Mouse (Mus musculus): ENCODE measurements around the gene Cnn3.

The Cnn3 gene

DNA sequence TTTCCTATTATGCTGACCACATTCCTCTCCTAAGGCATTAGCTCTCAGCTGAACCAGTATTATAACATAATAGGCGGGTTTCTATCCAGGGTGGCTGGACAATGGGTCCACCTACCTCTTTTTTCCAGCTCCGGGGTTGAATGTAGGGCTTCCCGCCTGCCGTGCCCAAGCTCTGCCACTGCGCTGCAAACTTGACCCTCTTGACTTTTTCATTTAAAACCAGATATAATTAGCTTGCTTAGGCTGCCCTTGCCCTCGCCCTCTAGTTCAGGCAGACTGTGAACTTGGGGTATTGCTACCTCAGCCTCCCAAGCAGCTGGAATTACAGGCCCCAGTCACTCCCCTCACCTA is 8.1 kb upstream of the Cnn3 start:
- no peak for DNase-seq (ENCODE audit: low spot score in 2 of 2)

DNA sequence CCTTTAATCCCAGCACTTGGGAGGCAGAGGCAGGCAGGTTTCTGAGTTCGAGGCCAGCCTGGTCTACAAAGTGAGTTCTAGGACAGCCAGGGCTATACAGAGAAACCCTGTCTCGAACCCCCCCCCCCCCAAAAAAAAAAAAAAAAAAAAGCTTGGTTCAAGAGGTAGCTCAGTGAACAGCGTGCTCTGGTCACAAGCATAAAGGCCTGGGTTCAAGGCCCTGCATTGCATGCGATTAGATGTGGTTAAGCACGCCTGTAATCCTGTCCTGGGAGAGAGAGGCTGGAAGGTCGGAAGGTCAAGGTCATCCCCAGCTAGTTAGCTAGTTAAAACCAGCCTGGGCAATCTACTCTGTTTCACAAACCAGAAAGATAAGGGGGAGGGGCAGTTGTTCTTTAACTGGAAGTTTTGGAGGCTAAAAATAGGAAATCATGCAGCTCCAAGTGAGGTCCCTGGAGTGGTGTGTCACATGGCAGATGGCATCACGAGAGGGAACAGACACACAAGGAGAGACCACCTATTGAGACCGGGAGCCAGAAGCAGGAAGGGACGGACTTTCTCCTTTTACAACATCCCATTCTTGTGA is 7.4 kb upstream of the Cnn3 start:
- no peak for DNase-seq (ENCODE audit: low spot score in 2 of 2)

DNA sequence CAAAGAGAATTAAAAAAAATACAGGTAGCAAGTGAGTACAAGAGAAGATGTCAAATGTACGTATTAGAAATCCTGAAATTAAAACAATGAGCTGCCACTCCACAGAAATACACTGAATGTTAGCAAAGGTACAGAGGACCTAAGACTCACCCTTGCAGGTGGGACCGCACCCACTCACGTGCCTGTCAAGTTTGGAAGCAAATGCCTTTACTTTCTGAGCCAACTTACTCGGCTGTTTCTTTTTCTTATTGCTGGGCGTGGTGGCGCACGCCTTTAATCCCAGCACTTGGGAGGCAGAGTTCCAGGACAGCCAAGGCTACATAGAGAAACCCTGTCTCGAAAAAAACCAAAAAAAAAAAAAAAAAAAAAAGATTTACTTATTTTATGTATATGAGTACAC is 3.9 kb upstream of the Cnn3 start:
- no peak for DNase-seq (ENCODE audit: low spot score in 2 of 2)

DNA sequence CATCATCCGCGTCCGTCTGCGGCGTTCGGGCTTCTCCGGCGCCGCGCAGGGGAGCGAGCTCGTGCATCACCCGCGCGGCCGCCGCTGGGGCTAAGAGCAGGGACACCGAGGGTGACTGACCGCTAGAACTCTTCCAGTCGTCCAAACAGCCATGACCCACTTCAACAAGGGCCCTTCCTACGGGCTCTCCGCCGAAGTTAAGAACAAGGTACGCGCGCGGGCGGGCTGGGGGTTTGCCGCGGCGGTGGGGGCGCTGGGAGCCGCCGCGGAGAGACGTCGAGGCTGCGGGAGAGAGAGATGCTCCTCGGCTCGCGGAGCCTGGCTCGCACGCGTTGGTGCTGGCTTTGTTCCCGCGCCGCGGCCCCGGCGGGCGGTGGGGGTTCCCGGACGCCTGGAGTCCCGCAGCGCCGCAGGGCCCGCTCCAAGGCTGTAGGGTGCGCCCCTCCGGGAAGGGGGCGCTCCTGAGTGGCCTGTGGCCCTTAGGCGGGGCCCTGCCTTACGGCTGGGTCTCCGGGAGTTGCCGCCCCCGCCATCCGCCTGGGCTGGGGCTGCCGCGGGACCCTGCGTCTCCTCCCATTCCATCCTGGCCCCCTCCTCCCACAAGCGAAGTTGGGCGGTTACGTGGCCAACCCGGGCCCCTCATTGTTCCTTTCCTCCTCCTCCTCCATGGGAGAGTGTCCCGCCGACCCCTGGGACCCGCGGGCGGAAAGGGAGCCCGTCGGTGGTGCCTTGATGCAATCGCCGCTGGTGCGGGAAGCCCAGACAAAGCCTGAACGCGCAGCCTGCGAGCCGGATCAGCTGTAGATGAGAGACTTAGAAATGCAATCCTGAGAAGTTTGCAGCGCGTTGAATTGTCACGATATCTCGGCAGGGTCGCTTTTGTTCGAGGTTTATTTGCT is 573 bp downstream of the Cnn3 start:
- DNase-seq (ENCODE audit: low spot score in 2 of 2): peak; percentile 76 to 77

DNA sequence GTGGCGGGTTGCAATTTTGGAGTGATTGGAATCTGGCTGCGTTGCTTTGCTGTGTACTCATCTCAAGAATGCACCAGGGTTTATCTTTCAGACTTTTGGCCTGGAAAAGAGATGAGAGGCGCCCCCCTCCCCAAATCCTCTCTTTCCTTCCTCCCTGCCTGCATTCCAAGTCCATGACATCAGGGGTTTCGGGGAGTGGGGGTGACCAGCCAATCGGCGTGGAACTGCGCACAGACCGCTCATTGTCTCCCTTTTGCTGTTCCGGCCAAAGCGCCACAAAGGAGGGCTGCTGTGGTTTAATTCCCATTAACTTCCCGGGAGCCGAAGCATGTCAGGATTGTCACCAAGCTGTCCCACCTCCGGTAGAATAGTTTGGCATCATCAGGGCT is 1.2 kb downstream of the Cnn3 start:
- peak; percentile 65 to 78 for DNase-seq (ENCODE audit: low spot score in 2 of 2)

DNA sequence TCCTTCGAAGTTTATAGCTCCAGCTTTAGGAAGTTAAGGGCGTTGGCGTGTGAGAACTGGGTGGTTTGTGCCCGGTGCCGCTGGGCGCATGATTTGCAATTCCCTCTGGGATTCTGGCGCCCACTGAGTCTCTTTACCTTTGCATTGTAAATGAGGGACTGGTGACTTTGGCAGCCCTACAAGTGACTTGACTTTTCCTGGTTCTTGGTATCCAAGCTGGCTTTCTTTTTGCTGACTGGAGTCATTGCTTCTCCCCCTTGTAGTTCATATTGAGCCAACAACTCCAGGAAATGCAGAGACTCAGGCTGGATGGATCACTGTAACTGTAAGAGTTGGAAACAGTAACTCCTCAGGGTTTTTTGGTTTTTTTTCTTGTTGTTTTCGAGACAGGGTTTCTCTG is 1.9 kb downstream of the Cnn3 start:
- DNase-seq (ENCODE audit: low spot score in 2 of 2): no peak

DNA sequence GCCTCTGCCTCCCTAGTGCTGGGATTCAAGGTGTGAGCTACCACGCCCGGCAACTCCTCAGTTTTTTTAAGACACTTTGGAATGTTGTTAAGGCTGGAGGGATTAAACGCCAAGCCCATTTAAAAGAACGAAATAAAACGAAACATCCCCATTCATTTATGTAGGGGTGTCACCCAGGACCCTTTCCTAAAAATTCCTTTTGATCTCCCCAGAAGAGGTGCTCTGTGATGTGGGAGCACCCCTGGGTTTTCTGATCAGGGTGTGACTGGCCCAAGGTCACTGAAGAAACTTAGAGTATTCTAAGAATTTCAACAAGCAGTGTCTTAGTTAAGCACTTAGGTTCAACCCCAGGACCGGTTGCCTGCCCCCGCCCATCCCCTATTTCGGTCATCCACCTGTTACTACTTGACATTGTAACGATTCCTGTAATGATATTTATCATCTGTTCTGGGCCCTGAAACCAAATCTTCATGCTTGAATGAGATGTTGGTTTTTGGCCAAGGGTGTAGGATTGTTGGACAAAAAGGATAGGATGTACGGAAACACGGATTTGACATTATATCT is 2.5 kb downstream of the Cnn3 start:
- no peak for DNase-seq (ENCODE audit: low spot score in 2 of 2)

DNA sequence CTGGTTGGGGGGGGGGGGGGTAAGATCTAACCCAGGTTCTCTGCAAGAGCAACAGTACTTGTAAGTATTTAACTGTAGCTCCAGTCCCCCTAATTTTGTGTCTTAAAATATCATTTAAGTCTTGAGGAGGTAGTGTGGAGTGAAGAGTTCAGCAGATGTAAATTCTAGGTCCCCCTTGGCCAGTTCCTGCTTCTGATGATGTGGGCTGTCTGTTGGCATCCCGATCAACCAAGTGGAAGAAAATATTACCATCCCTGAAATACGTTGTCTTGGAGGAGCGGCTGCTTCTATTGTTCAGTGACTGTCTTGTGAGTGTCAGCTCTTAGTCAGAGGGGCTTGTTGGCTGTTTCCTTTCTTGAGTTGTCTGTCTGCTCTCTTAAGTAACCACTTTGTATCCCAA is 3.2 kb downstream of the Cnn3 start:
- no peak for DNase-seq (ENCODE audit: low spot score in 2 of 2)

DNA sequence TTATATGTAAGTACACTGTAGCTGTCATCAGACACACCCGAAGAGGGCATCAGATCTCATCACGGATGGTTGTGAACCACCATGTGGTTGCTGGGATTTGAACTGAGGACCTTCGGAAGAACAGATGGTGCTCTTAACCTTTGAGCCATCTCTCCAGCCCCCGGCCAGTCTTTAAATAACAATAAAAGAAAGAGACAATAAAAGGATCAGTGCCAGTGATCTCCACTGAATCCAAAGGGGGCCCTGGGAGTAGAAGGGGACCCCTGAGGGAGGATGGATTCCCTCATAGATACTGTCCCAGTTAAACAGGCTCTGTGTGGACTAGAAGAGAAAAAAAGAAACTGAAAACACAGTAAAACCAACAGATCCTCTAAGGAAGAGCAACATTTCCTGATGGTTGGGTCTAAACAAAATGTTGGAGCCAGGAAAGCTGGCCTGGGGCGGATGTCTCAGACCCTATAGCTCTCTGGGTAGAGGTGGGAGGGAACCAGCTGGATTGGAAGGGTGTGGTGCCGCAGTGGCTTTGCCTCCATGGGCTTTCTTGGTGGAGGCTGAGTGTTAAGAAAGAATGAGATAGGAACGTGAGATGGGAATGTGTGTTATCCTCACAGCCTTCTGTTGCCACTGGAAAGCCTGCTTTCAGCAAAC is 4.1 kb downstream of the Cnn3 start:
- DNase-seq (ENCODE audit: low spot score in 2 of 2): no peak

DNA sequence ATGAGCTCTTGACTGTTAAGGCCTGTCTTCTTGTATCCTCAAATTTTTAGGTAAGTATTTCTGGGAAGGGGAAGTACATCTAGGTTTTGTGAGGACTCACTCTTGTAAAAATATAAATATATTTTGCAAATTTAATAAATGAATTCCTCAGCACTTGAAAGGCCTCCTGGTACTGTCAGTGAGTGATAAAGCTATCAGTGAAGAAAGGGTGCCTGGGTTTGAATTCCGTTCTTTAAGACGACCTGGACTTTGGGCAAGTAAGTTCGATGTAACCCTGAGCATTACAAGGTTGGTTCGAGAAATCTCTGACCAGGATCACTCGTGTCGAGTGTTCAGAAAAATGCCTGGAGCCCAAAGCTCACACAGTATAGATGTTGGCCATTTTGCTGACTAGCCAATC is 7.1 kb downstream of the Cnn3 start:
- no peak for DNase-seq (ENCODE audit: low spot score in 2 of 2)

DNA sequence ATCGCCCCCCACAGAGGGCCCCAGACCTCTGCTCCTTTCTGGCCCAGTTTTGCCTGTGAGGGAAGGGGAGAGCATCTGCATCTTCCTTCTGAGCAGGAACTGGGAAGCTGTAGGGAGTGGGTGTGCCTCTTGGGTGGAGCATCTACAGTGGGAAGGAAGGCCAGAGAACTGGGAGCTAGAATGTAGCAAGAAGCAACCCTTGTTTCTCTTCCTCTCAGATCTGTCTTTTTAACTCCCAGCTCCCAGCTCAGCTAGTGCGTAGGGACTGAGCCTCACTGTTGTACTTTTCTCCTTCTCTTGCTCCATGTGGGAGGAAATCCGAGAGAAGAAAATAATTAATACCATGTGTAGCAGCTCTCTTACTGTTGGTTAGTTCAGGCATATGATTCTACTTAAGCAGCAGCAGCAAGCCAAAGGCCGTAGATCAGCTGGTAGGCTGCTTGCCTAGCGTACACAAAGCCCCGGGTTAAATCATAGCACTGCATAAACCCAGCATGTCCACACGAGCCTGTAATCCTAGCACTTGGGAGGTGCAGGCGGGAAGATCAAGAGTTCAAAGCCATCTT is 7.8 kb downstream of the Cnn3 start:
- no peak for DNase-seq (ENCODE audit: low spot score in 2 of 2)

DNA sequence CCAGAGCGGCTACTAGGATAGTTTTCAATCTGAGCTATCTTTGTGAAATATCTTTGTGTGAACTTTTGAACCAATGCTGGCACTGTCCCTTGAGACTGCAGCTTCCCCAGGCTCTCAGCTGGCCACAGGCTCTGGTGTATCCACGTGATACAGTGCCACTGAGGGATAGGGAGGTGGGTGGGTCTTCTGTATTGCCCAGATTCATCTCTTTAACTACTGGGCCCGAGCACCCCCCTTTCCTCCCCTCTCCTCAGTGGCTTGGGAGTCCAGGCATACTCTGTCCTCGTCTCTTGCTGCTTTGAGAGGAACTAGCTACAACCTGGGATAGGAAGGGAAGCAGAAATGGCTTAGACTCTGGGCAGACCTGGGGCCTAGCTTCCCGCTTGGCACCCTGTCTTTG is 9.0 kb downstream of the Cnn3 start:
- DNase-seq (ENCODE audit: low spot score in 2 of 2): no peak

DNA sequence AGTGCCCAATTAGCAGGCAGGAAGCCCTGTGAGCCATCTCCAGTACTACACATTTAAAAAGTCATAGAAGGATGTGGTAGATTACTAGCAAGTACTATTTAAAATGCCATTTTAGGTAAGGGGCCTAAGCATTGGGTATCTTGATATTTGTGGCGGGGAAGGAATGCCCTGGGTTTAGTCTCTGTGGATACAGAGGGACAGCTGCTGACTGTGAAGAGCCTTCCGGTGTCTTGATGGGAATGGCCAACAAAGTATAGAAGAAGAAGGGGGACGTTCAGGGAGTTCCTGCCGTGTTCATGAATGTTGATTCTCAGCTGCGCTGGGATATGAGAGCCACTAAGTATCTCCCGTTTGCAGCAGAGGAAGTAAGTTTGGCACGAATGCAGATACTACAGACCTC is 10.8 kb downstream of the Cnn3 start:
- DNase-seq (ENCODE audit: low spot score in 2 of 2): no peak

DNA sequence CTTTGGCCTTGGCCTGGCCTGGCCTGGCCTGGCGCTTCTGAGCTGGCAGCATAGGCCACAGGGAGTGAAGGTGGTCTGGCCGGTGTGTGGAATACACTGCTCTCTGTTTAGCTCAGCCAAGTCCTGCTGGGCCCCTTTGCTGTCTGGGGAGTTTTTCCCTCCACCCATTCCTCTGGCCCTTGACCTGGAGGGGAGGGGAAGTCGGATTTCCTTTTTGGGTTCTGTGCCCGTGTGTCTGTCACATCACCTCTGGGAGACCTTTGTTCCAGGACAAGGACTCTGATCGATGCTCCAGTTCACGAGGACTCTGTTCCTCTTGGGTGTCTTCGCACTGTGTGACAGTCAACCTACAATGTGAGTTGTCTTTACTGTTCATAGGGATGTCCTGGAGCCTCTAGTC is 11.7 kb downstream of the Cnn3 start:
- DNase-seq (ENCODE audit: low spot score in 2 of 2): no peak

DNA sequence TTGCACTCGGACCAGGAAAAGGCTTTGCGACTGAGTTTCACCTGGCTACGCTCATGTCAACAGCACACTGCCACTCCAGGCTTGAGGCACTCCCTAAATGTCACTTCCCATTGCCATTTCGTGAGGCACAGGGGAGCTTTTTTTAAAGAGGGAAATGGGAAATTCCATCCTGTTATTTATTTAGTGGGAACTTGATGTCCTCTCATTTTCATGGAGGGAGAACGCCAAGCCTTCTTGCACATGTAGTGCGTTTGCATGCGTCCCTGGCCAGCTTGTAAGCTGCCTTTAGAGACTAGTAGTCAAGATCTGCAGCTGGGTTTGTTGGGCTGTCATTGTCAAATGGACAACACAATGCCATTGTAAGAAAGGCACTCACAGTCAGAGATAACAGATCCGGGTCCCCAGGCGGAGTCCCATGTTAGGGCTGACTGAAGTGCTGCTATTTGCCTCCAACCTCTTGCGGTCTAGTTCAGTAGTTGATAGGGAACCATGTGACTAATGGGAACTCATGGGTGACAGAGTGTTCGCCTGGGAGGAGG is 13.4 kb downstream of the Cnn3 start:
- DNase-seq (ENCODE audit: low spot score in 2 of 2): no peak

DNA sequence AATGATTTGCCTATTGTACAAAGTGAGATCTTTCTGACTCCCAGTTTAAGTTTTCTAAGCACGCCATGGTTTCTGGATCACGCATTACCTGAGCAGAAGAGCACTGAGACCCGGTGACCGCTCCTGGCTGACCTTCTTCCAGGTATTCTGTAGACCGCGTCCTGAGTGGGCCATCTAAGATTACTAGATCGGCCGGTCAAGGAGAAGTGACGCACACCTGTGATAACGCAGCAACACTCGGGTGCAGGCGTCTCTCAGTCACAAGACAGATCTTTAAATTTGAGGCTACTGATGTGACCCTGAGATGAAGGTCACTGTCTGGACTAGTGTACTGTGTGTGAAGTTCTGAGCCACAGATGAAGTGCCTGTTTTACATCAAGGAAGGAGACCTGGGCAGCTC is 15.2 kb downstream of the Cnn3 start:
- DNase-seq (ENCODE audit: low spot score in 2 of 2): no peak

DNA sequence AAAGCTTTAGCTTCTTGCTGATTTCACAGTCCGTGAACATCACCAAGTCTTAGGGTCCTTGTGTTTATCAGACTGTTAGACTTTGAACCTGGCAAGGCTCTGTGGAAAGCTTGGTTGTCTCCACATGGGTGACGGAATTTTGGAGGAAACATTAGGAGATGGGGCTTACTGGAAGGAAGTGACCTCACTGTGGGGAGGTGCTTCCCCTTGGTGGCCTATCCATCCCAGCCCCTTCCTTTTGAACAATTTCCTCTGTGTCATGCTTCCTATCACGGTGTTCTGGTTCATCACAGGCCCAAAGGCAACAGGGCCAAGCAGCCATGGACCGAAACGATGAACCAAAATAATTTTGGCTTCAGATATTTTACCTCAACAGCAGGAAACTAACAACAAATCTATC is 16.0 kb downstream of the Cnn3 start:
- DNase-seq (ENCODE audit: low spot score in 2 of 2): no peak

DNA sequence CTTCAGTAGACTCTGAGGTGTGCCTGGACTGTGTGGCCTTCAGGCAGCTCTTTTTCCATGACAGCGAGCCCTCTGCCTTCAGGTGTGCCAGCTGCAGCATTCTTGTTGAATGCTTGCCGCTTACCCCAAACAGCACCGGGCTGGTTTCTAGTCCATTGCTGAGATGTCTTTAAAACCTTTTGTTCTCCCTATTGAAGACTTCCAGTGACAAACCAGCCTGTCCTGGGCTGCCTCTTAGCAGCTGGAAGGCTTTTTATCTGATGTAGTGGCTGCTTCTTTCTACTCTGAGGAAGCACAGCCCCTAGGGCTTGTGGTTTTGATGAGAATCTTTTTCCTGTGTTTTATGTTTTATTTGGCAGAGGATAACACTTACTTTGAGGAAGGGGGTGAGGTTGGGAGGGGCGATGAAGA is 17.6 kb downstream of the Cnn3 start:
- DNase-seq (ENCODE audit: low spot score in 2 of 2): no peak

DNA sequence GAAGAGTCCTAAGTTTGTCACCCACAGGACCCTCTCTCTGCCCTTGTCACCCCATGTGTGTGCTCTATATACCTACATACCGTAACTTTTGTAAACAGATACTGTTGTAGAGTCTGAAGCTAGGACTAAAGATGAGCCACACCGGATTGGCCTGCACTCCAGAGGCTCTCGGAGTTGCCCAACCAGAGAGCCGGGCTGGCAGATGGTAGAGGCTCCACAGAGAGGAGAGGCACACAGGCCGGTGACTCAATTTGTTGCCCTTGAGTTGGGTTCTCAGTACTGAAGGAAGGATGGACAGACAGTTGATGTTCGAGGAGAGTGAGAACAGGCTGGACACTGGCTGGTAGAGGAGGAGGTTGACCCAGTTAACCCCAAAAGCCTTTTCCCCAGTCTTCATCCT is 18.1 kb downstream of the Cnn3 start:
- no peak for DNase-seq (ENCODE audit: low spot score in 2 of 2)

DNA sequence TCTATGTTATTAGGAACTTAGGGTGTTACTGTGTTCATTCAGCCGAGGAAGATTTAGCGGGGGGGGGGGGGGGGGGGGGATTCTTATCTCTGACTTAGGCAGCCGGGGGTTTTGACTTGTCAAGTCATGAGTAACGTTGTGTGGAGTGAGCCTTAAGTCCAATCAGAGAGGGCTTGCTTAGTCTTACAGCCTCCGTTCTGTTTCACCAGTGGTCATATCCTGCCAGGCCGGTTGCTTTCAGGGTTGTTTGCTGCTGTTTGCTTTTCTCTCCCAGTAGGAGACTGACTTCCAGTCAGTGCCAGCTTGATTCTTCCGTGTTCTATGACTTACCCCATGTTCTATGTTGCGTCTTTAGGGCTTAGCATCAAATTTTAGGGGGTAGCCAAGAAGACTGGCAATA is 20.2 kb downstream of the Cnn3 start:
- DNase-seq (ENCODE audit: low spot score in 2 of 2): no peak

DNA sequence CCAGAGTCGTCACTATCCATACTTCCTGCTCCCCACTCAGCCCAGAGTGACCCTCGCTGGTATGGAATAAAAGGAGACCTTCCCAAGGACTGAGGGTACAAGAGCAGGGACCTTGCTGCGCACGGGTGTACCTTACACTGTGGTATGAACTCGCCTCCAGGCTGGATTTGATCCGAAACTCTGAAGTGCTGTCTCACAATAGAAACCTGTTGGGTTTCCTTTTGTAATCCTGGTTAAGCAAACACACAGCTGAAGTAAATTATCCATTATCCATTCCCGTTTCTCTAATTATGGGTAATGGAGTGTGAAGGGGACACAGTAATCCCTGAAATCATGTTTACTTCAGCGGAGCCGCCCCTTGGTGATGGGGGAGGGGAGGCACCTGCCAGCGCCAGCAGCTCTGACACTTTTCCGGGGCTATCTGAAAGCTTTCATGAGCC is 21.8 kb downstream of the Cnn3 start:
- no peak for DNase-seq (ENCODE audit: low spot score in 2 of 2)

DNA sequence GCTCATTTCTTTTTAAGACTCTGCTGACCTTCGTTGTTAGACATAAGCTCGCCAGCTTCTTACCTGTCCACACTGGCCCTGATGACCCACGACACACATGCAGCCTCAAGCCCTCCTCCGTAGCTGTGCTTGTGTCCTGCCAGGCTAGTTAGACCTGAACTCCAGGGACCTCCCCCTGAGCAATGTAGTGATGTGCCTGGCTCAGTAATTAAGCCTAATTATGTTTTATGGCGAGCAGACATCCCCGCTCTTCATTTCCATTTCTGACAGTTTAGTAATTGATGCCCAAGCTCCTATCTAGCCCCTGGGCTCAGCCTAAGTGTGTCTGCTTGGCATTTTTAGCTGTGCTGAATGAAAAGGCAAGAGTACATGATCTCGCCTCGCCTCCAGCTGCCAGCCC is 22.3 kb downstream of the Cnn3 start:
- DNase-seq (ENCODE audit: low spot score in 2 of 2): no peak

Data from urinary bladder, postnatal 4 days (tissue).